Mouse (Mus musculus) neural tube, embryonic 10.5 days (tissue): ENCODE measurements around the gene Pex12.
"Not testable (repeated sequence)": the region's sequence is repeated elsewhere in the genome, so short reads cannot be mapped to it uniquely, and the experiment has no call there.

ENCODE experiments used
- DNase-seq: peaks from one replicate; pipeline ENCODE4 v3.0.0-alpha.2; 2017; ENCODE audit warnings: low spot score; ENCODE audit errors: extremely low spot score

Pex12 gene

DNA sequence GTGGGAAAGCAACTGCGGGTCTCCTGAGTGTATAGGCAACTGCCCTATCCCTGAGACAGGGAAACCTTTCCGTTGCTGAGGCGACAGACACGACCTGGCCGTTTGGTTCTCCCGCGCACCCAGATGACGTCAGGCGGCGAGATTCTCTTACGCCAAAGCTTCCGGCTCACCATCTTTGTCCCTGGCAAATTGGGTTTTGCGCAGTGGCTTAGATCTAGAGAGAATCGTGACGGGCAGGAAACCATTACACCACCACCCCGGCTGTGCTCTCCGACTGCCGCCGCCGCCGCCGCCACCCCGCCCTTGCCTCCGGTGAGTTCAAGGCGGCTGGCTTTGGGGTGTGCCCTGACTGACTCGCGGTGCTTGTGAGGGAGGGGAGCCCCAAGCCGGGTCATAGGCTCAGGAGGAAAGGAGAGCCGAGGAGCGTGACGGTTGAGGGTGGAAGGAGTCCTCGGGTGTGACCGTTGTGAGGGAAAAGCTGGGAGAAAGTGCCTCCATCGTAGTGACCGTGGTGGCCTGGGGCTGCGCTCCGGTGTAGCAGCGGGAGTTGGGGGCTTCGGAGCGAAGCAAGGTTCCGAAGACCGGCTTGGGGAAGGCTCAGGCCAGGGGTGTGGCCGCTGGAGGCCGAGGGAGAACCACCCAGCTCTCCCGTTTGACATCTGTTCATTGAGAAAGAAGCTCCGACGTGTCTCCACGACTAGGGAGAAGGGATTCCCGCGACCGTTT, at the start of gene Pex12:
Gene Pex12, minus strand, starts transcription at position 61 of the 726 bp plus-strand sequence.
- peak; percentile 97 for DNase-seq

DNA sequence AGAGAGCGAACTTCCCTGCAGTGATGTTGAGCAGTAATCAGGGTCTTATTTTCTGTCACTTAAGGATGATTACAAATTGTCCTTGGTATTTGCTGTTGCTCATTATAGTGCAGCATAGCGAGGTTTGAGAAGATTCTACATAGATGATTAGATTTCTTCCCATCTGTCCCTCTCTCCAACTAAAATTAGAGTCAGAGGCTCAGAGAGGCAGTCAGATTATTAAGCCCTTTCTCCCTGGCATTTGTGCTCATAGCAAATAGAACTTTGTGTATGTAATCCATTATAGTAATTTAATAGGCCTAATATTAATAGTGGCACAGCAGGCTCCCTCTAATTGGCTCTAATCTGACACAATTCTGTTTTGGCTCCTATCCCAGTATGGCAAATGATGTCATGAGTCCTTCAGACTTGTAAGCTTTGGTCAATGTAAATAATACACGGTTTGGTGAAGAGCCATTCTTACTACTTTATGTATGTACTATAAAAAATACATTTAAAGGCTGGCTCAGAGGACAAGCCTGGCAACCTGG, 39.4 kb upstream of the Pex12 start:
- DNase-seq = no peak

DNA sequence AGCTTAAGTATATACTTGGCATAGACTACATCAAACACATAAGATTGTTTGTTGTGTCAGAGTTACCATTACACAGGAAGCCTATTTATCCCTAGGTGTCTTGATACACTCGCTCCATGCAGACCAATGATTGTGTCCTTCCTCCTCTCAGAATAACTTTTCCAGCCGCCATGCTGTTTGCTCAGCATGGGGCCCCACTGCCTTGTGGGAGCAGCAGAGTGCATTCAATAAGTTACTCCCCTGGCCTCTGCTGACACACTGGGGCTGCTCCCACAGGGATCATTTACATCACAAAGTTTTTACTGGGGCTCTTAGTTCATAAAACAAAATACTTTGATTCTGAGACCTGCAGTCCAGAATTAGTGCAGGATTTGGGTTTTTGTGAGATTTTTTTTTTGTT, 37.3 kb upstream of the Pex12 start:
- no peak for DNase-seq

DNA sequence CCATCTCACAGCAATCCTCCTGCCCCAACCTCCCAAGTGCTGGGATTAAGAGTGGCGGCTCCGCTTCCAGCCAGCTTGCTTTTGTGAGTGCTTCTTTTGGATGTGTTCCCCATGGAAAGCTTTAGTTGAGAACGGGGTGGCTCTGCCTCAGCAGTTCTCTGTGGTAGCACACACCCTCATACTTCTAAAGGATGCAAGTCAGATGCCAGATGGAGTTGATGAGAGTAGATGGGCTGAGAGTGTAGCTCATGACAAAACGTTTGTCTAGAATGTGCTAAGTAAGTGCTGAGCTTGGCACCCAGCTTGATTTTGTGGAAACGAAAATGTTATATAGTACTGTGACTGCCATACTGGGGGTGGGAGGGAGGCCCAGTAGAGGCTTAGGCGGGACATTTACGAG, 33.4 kb upstream of the Pex12 start:
- DNase-seq = no peak

DNA sequence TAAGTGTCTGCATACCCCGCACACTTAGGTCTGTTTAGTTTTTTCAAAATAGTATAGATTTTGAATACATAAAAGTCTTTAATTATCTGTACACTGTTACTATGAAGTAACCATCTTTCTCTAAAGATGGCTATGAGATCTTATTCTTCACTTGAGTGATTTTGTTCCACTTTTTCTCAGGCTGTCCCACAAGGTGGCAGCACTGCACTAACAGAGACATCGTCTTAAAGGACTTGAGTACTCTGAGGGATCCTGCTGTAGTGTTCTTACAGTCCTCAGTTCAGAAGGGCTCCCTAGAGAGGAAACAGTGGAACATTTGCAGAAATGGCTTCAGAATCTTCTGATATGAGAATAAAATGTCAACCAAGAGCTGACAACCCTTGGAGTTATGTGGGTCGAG, 25.0 kb upstream of the Pex12 start:
- peak; percentile 31 for DNase-seq

DNA sequence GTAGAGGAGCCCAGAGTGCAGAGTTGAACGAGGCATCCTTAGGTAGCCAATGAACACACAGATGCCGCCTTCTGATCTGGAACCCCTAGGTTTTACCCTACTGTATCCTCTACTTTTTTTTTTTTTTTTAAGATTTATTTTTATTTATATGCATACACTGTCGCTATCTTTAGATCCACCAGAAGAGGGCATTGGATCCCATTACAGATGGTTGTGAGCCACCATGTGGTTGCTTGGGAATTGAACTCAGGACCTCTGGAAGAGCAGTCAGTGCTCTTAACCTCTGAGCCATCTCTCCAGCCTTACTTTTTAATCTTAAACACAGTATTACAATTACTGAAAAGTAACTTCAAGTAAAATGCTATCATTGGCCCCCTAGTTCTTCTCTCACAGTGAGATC, 24.3 kb upstream of the Pex12 start:
- not testable (repeated sequence) for DNase-seq

DNA sequence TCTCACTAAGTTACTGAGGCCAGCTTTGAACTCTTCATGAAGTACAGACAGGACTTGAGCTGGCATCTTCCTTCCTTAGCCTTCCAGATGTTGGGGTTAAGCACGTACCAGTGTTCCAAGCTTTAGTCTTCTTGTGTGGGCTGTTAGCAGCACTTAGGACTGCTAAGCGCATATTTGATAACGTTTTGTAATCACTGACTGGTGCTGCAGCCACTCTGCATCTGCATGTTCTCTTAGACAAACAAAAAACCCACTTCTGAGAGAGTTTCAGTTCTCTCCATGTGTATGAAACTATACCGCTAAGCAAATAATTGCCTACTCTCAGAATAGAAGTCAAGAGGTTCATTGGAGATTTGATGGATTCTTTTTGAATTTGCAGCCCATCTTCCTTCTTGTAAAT, 16.7 kb upstream of the Pex12 start:
- DNase-seq = no peak

DNA sequence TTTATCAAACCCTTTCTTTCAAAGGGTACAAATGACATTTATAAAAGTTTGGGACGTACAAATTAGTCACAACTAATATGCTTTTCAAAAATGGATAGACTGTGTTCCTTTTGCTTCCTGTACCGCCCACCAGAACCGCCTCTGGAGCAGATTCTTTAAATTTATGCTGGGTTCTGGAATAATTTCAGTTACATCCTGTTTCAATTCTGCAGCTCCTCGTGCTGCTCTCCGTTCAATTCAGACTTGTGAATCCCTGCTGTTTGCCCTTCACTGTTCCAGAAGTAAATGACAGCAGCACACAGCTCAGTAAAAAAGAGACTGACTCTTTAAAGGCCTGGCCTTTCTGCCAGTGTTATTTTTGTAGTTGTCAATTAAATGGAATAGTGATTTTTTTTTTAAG, 10.1 kb upstream of the Pex12 start:
- no peak for DNase-seq

DNA sequence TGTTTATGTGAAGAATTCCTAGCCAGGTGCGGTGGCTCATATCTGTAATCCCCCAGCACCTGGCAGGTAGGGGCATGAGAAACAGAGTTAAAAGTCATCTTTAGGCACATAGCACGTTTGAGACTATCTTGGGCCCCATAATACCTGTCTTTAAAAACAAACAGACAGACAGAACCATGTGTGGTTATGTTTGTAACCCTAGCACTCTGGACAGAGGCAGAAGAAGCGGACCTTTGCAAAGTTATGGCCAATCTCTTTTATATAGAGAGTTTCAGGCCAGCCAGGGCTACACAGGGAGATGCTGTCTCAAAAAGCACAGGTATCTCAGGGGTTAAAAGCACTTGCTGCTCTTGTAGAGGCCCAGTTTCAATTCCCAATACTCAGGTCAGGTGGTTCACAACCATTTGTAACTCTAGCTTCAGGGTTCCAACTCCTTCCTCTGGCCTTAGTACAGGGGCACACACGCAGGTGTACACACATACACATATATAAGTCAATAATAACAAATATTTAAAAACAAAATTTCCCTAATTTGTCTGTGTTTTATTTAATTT, 4.4 kb upstream of the Pex12 start:
- no peak for DNase-seq

DNA sequence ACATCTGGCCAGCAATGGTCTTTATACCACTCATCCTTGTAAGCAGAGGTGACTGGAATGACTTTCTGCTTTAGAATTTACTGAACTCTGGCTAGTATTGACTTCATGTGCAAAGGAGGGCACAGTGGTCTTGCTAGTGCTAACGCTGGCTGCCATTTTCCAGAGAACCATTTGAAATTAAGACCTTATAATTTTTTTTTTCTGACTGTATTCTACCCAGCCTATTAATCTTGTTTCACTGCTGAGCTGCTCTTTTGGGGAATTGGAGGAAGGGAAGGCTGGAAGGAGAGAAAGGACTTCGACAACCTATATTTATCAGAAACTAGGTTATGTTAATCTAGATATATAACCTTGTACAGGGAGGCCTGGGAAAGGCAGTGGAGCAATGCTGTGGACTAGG, 2.1 kb upstream of the Pex12 start:
- DNase-seq = no peak

DNA sequence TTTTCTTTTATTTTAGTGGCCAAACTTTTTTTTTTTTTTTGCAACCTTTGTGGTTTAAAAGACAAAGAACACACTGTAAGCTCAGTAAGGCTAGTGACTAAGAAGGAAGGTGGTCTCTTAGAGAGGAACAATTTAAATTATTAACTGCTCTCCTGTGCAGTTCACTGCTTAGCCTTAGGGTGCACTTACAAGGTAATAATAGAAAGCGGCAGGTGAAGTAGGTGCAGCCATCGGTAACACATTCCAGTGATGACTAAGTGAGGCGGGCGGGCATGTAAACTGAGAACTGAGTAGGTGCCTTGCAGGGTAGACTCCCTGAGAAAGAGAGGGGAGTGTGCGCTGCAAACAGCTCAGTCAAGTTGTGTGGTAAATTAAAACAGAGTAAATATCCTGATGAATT, 1.4 kb upstream of the Pex12 start:
- no peak for DNase-seq

DNA sequence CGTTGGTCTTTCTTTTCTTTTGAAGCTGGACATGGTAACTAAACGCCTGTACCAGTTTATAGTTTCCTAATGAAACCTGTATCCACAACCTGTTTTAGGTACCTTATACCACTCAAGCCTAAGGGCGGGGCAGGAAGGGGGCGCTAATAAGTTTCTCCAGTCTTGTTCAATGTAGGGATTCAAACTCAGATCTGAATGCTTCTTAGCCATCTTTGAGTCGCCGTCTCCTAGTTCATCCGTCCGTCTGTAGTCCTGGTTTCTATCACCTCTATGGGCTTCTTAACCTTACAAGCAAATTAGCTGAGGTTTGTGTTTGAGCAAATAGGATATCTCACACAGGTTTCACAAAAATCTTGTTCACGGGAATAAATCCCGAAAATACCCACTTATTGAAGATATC, 262 bp downstream of the Pex12 start:
- no peak for DNase-seq

DNA sequence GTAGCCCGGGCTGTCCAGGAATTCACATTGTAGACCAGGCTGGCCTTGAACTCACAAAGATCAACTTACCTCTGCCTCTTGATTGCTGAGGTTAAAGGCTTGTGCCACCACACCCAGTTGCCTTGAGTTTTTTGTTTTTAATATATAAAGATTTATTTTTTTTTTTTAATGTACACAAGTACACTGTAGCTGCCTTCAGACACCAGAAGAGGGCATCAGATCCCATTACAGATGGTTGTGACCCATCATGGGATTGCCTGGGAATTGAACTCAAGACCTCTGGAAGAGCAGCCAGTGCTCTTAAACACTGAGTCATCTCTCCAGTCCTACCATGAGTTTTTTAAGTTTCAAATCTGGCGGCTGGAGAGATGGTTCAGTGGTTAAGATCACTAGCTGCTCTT, 955 bp downstream of the Pex12 start:
- DNase-seq = no peak

DNA sequence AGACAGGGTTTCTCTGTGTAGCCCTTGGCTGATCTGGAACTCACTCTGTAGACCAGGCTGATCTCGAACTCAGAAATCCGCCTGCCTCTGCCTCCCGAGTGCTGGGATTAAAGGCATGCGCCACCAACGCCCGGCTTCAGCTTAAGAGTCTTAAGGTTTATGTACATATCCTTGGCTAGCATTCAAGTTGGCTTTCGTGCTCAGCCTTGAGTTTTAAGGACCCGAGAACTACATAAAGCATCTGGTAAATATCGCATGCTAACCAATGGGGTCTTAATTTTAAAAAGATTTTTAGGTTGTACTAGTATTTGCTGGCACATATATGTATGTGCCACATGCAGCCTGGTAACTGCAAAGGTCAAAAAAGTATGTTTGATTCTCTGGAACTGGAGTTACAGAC, 2.7 kb downstream of the Pex12 start:
- no peak for DNase-seq

DNA sequence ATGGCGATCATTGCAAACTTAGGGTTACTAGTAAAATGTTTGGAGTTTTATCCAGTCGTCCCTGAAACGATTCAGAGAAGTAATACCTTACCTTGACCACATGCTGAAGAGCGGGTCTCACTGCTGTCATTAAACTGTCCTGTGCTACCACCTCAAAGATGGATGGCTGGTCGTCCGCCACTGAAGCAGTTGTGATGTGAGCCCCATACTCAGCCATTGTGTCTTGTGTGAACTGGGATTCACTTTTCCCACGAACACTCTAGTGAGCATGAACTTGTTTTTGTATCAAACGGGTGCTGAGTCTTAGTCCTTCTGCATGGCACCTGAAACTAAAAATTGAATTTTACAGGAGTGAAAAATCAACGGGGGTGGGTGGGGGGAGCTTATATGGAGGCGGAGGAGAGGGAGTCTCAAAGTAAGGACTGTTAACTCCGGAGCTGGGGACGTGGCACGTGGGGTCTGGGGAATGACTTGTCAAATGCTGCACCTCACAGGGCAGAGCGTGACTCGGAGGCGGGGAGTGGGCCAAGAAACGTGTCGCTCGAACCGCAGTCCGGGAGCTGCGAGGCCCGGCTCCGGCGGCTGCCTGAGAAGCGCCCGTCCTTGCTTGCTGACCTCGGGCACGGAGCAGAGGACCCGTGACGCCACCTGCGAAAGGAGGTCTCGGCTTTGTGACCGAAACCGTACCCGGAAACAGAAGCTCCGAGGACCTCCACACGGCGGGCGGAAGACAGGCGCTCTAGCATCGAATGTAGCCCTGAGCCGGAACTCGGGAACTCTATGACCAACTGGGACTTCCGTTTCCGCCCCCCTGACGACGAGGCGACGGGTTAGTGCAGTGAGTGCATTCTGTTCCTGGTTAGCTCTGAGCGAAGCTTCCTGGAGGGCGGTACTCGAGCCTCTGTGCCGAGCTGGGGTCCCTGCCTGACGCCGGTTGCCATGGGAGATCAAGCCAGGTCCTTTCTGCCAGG, 3.9 kb downstream of the Pex12 start, which contains the start of gene Ap2b1:
Gene Ap2b1, plus strand, starts transcription at position 800 of the 971 bp plus-strand sequence.
- peak; percentile 95 for DNase-seq

DNA sequence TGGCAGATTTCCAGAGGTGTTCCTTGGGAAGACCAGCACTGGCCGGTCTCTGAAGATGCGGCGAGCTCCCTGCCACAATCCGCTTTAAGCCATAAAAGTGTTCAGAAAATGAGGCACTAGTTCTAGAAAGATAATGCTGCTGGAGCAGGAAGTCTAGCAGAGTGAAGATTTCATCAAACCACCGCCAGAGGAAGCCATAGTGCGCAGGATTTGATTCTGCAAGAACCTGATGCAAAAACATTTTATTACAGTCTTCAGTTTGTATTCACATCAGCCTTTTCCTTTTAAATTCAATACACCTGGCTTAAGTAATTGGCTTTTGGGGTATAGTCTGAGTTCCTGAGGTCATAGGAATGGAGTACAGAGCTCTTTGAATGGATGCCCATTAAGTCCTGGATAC, 4.6 kb downstream of the Pex12 start:
- DNase-seq = no peak

DNA sequence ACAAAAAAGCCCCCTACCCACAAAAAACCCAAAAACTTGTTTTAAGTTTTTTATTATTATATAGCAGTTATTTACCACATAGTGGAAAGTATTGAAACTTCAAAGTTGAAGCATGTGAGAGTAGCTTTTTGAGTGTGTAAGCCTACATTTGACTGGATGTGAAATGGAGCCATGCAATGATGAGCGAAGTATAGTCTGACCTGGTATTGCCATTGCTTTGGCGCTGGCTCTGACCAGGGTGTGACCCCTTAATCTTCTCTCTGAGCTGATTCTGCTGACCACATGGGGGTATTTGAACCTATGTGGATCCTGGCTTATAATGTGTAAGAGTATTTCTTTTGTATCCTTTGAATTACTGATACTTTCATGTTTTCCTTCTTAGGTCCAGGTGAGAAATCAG, 8.3 kb downstream of the Pex12 start:
- no peak for DNase-seq

DNA sequence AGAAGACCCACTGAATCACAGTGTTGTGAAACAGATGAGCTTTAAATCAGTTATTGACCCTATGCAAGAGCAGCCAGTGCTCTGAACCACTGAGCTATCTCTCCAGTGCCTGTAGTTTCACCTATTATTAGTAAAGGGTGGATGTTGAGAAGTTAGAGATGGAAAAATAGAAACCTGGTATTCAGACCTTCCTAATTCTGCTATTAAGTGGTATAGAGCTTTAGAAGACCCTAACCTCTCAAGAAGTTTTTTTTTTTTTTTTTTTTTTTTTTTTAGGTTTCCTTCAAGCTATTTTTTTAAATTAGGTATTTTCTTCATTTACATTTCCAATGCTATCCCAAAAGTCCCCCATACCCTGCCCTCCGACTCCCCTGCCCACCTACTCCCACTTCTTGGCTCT, 9.2 kb downstream of the Pex12 start:
- DNase-seq = no peak

DNA sequence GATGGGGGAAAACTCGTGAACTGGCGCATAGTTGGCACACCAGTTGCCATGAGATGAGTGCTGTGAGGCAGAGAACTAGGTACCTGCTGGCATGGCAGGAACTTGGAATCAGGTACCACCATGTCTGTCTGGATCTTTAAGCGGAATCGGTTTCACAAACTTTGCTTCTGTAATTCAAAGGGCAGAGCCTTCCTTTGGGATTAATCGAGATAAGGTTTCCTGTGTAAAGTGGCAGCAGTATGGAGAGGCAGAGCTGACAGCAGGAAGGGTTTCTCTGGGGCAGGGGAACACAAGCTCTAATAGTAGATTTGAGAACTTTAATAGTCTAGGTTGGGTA, 10.2 kb downstream of the Pex12 start:
- peak; percentile 34 for DNase-seq

DNA sequence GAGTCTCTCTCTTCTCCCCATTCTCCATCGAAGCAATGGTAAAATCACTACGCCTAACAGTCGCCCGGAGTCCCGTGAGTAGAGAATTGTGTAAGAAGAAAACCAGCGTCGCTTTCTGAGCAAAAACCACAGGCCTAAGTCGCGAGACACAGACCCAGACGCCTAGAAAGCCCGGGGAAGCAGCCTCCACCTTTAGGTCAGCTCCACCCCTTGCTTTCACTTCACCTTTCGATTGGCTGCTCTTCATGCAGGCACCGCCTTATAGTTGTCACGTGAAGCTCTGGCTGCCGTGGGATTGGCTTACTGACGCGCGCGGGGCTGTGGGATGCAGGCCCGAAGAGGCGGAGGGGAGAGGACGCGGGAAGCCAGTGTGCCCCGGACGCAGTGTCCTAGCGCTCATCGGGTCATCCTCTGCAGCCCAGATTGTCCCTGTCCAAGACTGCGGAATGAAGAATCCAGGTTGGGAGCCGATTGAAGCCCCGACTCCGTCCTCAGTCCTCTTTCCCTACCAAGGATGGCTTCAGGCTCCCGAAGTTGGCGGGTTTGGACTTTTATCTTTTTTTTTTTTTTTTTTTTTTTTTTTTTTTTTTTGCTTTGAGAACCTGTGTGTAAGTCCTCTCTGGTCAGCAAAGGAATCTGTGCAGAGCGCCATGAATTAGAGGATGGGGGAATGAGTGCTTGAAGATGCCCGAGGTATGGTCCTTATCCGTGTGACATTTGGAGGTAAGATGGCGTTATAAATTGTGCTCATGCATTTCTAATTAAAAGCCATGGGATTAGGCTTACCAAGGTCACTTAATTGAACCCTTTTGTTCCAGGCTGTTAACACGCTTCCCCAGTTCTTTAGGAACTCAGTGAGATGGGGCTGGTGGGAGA, 10.8 kb downstream of the Pex12 start:
- peak; percentile 89 for DNase-seq

DNA sequence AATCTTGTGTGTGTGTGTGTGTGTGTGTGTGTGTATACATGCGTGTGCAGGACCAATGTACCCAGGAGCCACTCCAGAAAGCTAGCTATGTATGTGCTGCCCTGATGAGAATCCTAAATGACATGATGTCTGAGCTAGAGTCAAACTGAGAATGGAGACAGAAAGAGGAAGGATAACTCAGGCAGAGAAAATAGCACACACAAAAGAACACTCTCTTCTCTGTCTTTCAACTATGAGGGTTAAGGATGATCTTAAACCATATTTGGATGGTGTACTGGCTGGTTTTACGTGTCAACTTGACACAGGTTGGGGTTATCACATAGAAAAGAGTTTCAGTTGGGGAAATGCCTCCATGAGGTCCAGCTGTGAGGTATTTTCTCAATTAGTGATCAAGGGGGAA, 12.8 kb downstream of the Pex12 start:
- DNase-seq = no peak
